Mouse (Mus musculus) small intestine, adult 2 months (tissue): ENCODE results near the gene Nanog. TPM values are rescaled to one million over a fixed set of nuclear protein-coding genes. Genes with fewer than 3 reads are reported as not detected.
"Not testable (repeated sequence)": the region's sequence is repeated elsewhere in the genome, so short reads cannot be mapped to it uniquely, and the experiment has no call there.

Source experiments
- H3K27ac ChIP-seq: fragments of 200-500 bp; 2 replicates; pipeline ENCODE4 v1.5.1; 2012; ENCODE audit warnings: low read depth, low read length, control low read depth, inconsistent platforms; ENCODE audit not compliant: insufficient read depth
- H3K27me3 ChIP-seq: fragments of 200-500 bp; 2 replicates; pipeline ENCODE4 v1.6.1; 2012; ENCODE audit warnings: mild to moderate bottlenecking, moderate library complexity, low read length, inconsistent platforms; ENCODE audit not compliant: control insufficient read depth, insufficient read depth
- H3K36me3 ChIP-seq: fragments of 200-500 bp; 2 replicates; pipeline ENCODE4 v1.6.1; 2012; ENCODE audit warnings: mild to moderate bottlenecking, low read length, control low read depth, inconsistent platforms; ENCODE audit not compliant: control insufficient read depth, insufficient read depth
- H3K4me1 ChIP-seq: fragments of 200-500 bp; 2 replicates; pipeline ENCODE4 v1.6.1; 2012; ENCODE audit warnings: low read length, inconsistent platforms, mixed read lengths; ENCODE audit not compliant: control insufficient read depth, insufficient read depth, insufficient read length
- H3K4me3 ChIP-seq: fragments of 200-500 bp; 2 replicates; pipeline ENCODE4 v1.5.1; 2012; ENCODE audit warnings: low read depth, mild to moderate bottlenecking, control low read depth, inconsistent platforms, low read length, moderate library complexity
- CTCF ChIP-seq: fragments of 200-500 bp; IDR thresholded peaks from 2 replicates; pipeline ENCODE4 v1.5.1; 2012; ENCODE audit warnings: low read depth, mild to moderate bottlenecking, control low read depth, inconsistent platforms, low read length, moderate library complexity, mixed read lengths; ENCODE audit not compliant: insufficient replicate concordance, insufficient read length; ENCODE audit errors: extremely low read depth
- POLR2A ChIP-seq: fragments of 200-500 bp; IDR thresholded peaks from 2 replicates; pipeline ENCODE4 v1.6.1; 2012; ENCODE audit warnings: low read depth, mild to moderate bottlenecking, control low read depth, inconsistent platforms, low read length, moderate library complexity
- WGBS: fragments of 180-500 bp; shearing (Covaris S2); methylation state at CpG from one replicate; pipeline ENCODE4 v1.1.7; 2018; 5-methylcytosine and 5-hydroxymethylcytosine counted together
- polyA plus RNA-seq: library from polyadenylated mRNA; depleted of rRNA; stranded (reverse); fragments of >200 nt; gene quantifications from 2 replicates; pipeline ENCODE4 v1.2.3, GENCODE M21; 2012

Gene Nanog
- polyA plus RNA-seq, 1 experiment: not detected

DNA sequence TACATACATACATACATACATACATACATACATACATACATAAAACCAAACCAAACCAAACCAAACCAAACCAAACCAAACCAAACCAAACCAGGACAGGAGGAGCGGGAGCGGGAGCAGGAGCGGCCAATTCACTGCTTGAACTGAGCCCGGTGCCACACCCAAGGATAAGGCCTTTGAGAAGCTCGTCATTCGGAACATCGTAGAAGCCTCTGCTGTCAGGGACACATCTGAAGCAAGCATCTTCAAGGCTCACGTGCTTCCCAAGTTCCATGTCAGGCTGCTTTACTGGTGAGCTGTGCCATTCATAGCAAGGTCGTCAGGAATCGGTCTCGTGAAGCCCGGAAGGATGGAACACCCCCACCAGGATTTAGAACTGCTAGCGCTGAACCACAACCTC, 20.6 kb upstream of the Nanog start:
- Histone ChIP-seq H3K27me3 (no peaks in the 10 kb centered on the region), H3K36me3 (no peaks in the 10 kb centered on the region), H3K4me3 (no peak overlapping the region), H3K27ac (no peak overlapping the region), H3K4me1 (no peaks in the 10 kb centered on the region)
- 90% methylated on average over 13 of the region's 13 CpGs for WGBS
- TF ChIP-seq CTCF: no peak
- TF ChIP-seq POLR2A: no peak

DNA sequence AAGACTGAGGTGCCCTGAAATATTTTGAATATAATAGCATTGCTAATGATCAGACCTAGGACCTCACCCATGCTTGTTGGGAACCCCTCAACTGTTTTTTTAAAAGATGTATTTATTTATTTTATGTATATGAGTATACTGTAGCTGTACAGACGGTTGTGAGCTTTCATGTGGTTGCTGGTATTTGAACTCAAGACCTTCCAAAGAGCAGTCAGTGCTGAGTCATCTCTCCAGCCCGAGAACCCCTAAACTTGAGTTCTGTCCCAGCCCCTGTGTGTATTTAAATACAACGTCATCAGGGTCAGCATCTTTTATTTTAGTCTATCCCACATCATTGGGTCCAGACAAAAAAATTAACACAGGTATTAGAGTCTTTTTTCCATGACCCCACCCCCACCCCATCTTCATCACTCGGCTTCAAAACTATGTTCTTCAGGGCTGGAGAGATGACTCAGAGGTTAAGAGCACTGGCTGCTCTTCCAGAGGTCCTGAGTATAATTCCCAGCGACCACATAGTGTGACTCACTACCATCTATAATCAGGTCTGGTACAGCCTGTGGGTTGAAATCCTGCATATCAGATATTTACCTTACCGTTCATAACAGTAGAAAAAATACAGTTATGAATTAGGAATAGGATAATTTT, 17.8 kb upstream of the Nanog start:
- WGBS: 64% methylated on average over 6 of the region's 6 CpGs
- no peak overlapping the region for H3K27ac ChIP-seq
- H3K4me3 ChIP-seq: no peak overlapping the region
- no peaks in the 10 kb centered on the region for H3K36me3 ChIP-seq
- no peaks in the 10 kb centered on the region for H3K4me1 ChIP-seq
- H3K27me3 ChIP-seq: no peaks in the 10 kb centered on the region
- TF ChIP-seq CTCF (no peak), POLR2A (no peak)

DNA sequence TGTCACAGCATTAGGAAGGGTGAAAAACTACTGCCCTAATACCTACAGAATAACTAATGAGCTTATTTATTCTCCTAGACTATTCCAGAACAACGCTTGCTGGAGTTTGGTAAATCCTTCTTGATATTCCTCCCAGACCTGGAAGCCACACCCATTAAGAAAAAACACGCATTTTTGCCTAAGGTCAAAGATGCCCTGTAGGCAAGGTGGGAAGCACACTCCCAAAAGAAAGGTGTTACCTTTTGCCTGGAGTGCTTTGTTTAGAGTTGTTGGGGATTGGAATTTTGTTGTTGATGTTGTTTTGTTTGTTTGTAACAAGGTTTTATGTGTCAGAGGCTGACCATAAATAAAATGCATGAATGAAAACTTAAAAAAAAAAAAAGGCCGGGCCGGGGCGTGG, 17.2 kb upstream of the Nanog start:
- H3K4me3 ChIP-seq: no peak overlapping the region
- H3K4me1 ChIP-seq: no peaks in the 10 kb centered on the region
- no peaks in the 10 kb centered on the region for H3K27me3 ChIP-seq
- H3K36me3 ChIP-seq: no peaks in the 10 kb centered on the region
- H3K27ac ChIP-seq: no peak overlapping the region
- 77% methylated on average over 5 of the region's 5 CpGs for WGBS
- no peak for TF ChIP-seq CTCF
- no peak for TF ChIP-seq POLR2A

DNA sequence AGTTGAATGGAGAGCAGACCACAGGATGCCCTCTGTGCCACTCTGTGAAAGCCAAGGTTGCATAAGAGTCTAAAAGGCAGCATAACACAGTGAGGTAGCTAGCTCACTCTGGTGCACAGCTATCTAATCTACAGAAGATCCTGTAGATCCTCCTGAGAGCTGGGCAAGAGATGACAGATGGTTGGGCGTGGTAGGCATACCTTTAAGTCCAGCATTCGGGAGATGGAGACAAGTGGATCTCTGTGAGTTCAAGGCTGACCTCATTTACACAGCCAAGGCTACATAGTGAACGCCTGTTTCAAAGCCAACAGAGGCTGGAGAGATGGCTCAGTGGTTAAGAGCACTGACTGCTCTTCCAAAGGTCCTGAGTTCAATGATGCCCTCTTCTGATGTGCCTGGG, 11.9 kb upstream of the Nanog start:
- WGBS: 76% methylated on average over 3 of the region's 3 CpGs

DNA sequence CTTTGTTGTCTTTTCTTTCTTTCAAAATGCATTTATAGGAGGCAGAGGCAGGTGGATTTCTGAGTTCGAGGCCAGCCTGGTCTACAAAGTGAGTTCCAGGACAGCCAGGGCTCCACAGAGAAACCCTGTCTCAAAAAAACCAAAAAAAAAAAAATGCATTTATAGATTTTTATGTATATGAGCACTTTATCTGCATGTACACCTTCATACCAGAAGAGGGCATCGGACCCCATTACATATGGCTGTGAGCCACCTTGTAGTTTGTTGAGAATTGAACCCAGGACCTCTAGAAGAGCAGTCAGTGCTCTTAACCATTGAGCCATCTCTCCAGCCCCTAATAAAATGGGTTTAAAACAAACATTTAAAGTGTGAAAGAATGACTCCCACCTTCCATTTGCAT, 7.7 kb upstream of the Nanog start:
- not testable (repeated sequence) for H3K4me1 ChIP-seq, H3K4me3 ChIP-seq, H3K36me3 ChIP-seq, H3K27ac ChIP-seq, H3K27me3 ChIP-seq
- 69% methylated on average over 2 of the region's 2 CpGs for WGBS

More for the DNA sequence above, 11.9 kb upstream of the Nanog start:
- Histone ChIP-seq H3K4me1 (no peaks in the 10 kb centered on the region), H3K4me3 (no peak overlapping the region), H3K27ac (no peak overlapping the region), H3K27me3 (no peaks in the 10 kb centered on the region), H3K36me3 (no peaks in the 10 kb centered on the region)
- no peak for TF ChIP-seq POLR2A
- no peak for TF ChIP-seq CTCF

DNA sequence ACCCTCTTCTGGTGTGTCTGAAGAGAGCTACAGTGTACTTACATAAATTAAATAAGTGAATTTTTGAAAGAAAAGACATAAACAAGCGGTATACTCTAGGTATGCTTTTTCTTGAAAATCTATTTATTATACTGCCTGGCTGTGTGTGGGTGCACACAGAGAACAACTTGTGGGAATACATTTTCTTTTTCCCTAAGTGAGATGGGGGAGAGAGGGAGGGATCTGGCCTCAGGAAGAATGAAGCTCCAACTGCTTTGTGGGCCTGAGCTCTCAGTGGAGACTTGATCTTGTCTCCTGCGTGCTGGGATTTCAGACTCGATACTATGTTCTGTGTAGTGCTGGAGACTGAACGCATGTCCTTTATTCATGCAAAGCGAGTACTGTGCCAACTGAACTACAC, 5.5 kb upstream of the Nanog start:
- TF ChIP-seq POLR2A (no peak), CTCF (no peak)

DNA sequence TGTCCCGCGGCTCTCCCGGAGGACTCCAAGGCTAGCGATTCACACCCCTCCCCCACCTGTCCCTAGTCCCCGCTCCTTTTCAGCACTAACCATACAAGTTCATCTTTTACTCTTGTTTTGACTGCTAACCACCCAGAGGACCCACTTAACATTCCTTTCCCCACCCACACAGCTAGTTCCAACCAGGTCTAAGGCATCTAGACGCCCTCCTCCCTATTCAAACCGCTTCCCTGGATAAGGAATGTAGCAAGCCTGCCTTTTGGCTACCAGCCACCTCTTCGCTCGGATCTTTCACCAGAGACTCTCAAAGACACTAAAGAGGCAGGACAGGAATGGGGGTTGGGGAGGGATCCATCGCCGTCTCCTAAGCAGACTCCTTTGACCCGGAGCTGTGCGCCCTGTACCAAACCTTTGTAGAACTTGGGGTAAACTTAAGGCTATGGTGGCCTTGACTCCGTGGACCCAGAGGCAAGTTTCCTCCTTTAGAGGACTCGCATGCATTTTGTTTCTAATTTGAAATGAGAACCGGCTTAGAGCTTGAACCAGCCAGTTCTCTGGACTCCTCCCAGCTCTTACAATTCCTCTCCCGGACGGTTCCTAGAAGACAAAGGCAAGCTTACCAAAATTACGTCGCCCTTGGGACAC, 4.7 kb upstream of the Nanog start:
- Histone ChIP-seq H3K36me3 (no peaks in the 10 kb centered on the region), H3K4me1 (no peaks in the 10 kb centered on the region), H3K27ac (no peak overlapping the region), H3K4me3 (0 out of 2 replicates have a peak overlapping the region, but pooled peaks have one; percentile 2), H3K27me3 (no peaks in the 10 kb centered on the region)
- TF ChIP-seq POLR2A (no peak), CTCF (no peak)
- 27% methylated on average over 20 of the region's 20 CpGs for WGBS

More for the DNA sequence above, 5.5 kb upstream of the Nanog start:
- no peaks in the 10 kb centered on the region for H3K27me3 ChIP-seq
- no peaks in the 10 kb centered on the region for H3K36me3 ChIP-seq
- 88% methylated on average over 5 of the region's 5 CpGs for WGBS
- no peak overlapping the region for H3K4me3 ChIP-seq
- no peak overlapping the region for H3K27ac ChIP-seq
- H3K4me1 ChIP-seq: no peaks in the 10 kb centered on the region
